Mouse (Mus musculus) right cerebral cortex, postnatal 4 days (tissue): ENCODE data around the gene Speer4a.
"Not testable (repeated sequence)": the region's sequence is repeated elsewhere in the genome, so short reads cannot be mapped to it uniquely, and the experiment has no call there.

Experiments
- DNase-seq: peaks from one replicate; pipeline ENCODE4 v3.0.0-alpha.2; 2022

Speer4a gene

GRCm38 (mm10) chr5:26039458-26039857 is at the start of gene Speer4a:
TSS of gene Speer4a (minus strand) at chr5:26039558.
- not testable (repeated sequence) for DNase-seq

- not testable (repeated sequence) for DNase-seq
Measured at GRCm38 (mm10) chr5:26079023-26079422, 39.7 kb upstream of the Speer4a start.

GRCm38 (mm10) chr5:26070716-26071115 is 31.4 kb upstream of the Speer4a start:
- DNase-seq, result no peak

- DNase-seq, result not testable (repeated sequence)
Measured at GRCm38 (mm10) chr5:26058481-26058880, 19.1 kb upstream of the Speer4a start, which contains the start of gene Gm7347. TSS of gene Gm7347 (minus strand) at chr5:26058581.

GRCm38 (mm10) chr5:26022816-26023215 is 16.5 kb downstream of the Speer4a start, which contains the start of gene Gm5862:
TSS of gene Gm5862 (minus strand) at chr5:26022916.
- DNase-seq, result not testable (repeated sequence)

GRCm38 (mm10) chr5:26007697-26008096 is 31.7 kb downstream of the Speer4a start:
- not testable (repeated sequence) for DNase-seq

GRCm38 (mm10) chr5:26006937-26007695 is 32.2 kb downstream of the Speer4a start:
- DNase-seq, result peak; percentile 39

GRCm38 (mm10) chr5:26004698-26005097 is 34.7 kb downstream of the Speer4a start, which contains the start of gene Gm1979:
TSS of gene Gm1979 (minus strand) at chr5:26004798.
- DNase-seq, result not testable (repeated sequence)

GRCm38 (mm10) chr5:25988550-25988949 is 50.8 kb downstream of the Speer4a start, which contains the start of gene Gm21698:
TSS of gene Gm21698 (minus strand) at chr5:25988650.
- not testable (repeated sequence) for DNase-seq
